Mouse (Mus musculus) midbrain, postnatal 0 days (tissue): ENCODE results near the gene Ganab. TPM values are rescaled to one million over a fixed set of nuclear protein-coding genes. Genes with fewer than 3 reads are reported as not detected.

Experiments used
- ATAC-seq: fragments of 200-750 bp; cut with Nextera tagmentation; 2 replicates; pipeline ENCODE4 v1.8.0; 2017; ENCODE audit warnings: moderate number of reproducible peaks, mild to moderate bottlenecking, moderate TSS enrichment, moderate library complexity; ENCODE audit not compliant: low FRiP score
- DNase-seq: peaks from one replicate; pipeline ENCODE4 v3.0.0-alpha.2; 2015; ENCODE audit warnings: low spot score
- H3K27ac ChIP-seq: fragments of 300-500 bp; sonication (generic); 2 replicates; pipeline ENCODE4 v1.5.1; 2014; ENCODE audit warnings: low read depth, mild to moderate bottlenecking, low read length, mixed read lengths
- H3K27me3 ChIP-seq: fragments of 300-500 bp; sonication (generic); 2 replicates; pipeline ENCODE4 v1.6.1; 2014; ENCODE audit warnings: low read length, control low read depth, mixed read lengths; ENCODE audit not compliant: insufficient read depth
- H3K36me3 ChIP-seq: fragments of 300-500 bp; sonication (generic); 2 replicates; pipeline ENCODE4 v1.6.1; 2014; ENCODE audit warnings: low read length, control low read depth, mixed read lengths; ENCODE audit not compliant: insufficient read depth
- H3K4me1 ChIP-seq: fragments of 300-500 bp; sonication (generic); 2 replicates; pipeline ENCODE4 v1.6.1; 2014; ENCODE audit warnings: mild to moderate bottlenecking, control low read depth, antibody characterized with exemption, low read length, mixed read lengths; ENCODE audit not compliant: insufficient read depth
- H3K4me2 ChIP-seq: fragments of 300-500 bp; sonication (generic); 2 replicates; pipeline ENCODE4 v1.6.1; 2014; ENCODE audit warnings: low read depth, mild to moderate bottlenecking, low read length, mixed read lengths; ENCODE audit not compliant: poor library complexity, severe bottlenecking
- H3K4me3 ChIP-seq: fragments of 300-500 bp; sonication (generic); 2 replicates; pipeline ENCODE4 v1.5.1; 2014; ENCODE audit warnings: low read depth, mild to moderate bottlenecking, low read length, moderate library complexity
- H3K9ac ChIP-seq: fragments of 300-500 bp; sonication (generic); replicated peaks from 2 replicates; pipeline ENCODE4 v1.6.1; 2014; ENCODE audit warnings: mild to moderate bottlenecking, low read length, moderate library complexity, mixed read lengths; ENCODE audit not compliant: poor library complexity, severe bottlenecking
- H3K9me3 ChIP-seq: fragments of 300-500 bp; sonication (generic); 2 replicates; pipeline ENCODE4 v1.6.1; 2016; ENCODE audit warnings: low read length, control low read depth
- CTCF ChIP-seq: IDR thresholded peaks from 2 replicates; pipeline ENCODE4 v1.5.1; 2016; ENCODE audit warnings: antibody characterized with exemption, mild to moderate bottlenecking
- WGBS: fragments of 180-500 bp; shearing (Covaris S2); extraction: QIAGEN DNeasy Blood & Tissue Kit; methylation state at CpG from one replicate; pipeline ENCODE4 v1.1.7; 2014; 5-methylcytosine and 5-hydroxymethylcytosine counted together
- polyA plus RNA-seq: library from polyadenylated mRNA; unstranded; fragments of >200 nt; fragmentation: Nextera tagmentation; extraction: Ambion mirVana; gene quantifications from 2 replicates; pipeline ENCODE4 v1.2.1, GENCODE M21; 2015
- total RNA-seq: library from RNA; depleted of rRNA; stranded (reverse); fragments of >200 nt; gene quantifications from 2 replicates; pipeline ENCODE4 v1.2.3, GENCODE M21; 2014

The Ganab gene
- total and polyA plus RNA-seq, 2 experiments from 2014 or later, result 49.4 to 86.9 TPM

DNA sequence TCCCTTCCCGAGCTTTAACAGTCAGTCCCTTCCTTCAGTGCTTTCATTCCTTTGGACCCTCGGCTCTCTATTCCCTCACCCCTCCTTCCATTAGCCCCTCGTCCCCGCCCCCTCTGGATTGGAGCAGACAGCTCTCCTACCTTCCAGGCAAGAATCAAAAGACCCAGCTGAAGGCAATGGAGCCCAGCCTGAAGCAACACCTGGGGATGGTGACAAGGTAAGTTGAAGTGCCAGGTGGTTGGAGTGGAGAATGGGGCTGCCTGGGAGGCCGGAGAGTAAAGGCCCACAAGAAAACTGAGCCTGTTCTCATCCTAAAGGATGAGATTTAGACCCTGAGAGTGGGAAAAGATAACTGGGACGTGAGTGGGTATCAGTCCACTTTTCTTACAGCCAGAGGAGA, 10.7 kb downstream of the Ganab start:
- no peak for TF ChIP-seq CTCF
- peaks cover 87% of the 10 kb centered on the region for H3K36me3 ChIP-seq
- 91% methylated on average over 6 of the region's 6 CpGs for WGBS

DNA sequence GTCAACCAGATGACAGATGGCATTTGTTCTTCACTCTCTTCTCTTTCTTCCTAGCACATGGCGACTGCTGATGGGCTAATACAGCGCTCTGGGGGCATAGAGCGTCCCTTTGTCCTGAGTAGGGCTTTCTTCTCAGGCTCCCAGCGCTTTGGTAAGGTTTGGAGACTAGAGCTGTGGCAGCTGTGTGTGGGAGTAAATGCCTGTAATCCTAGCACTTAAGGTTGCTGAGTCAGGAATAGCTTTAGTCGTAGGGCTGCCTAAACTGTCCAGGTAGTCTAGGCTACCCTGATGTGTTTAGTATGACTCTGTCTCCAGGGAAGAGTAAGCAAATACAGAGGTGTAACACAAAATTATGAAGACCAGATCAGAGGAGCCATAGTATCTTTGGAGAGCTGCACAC, 13.9 kb downstream of the Ganab start:
- WGBS, result 89% methylated on average over 5 of the region's 5 CpGs
- Histone ChIP-seq H3K36me3 (peaks cover 90% of the 10 kb centered on the region), H3K9me3 (no peaks in the 10 kb centered on the region), H3K4me3 (no peak overlapping the region), H3K27ac (no peak overlapping the region), H3K9ac (no peak overlapping the region), H3K27me3 (no peaks in the 10 kb centered on the region), H3K4me1 (no peaks in the 10 kb centered on the region), H3K4me2 (no peak overlapping the region)
- ATAC-seq, result no peak
- TF ChIP-seq CTCF, result no peak
- DNase-seq, result no peak

More for the DNA sequence above, 10.7 kb downstream of the Ganab start:
- Histone ChIP-seq H3K9ac (no peak overlapping the region), H3K27me3 (no peaks in the 10 kb centered on the region), H3K4me2 (no peak overlapping the region), H3K27ac (no peak overlapping the region), H3K9me3 (no peaks in the 10 kb centered on the region), H3K4me3 (no peak overlapping the region), H3K4me1 (no peaks in the 10 kb centered on the region)
- ATAC-seq, result no peak
- no peak for DNase-seq

DNA sequence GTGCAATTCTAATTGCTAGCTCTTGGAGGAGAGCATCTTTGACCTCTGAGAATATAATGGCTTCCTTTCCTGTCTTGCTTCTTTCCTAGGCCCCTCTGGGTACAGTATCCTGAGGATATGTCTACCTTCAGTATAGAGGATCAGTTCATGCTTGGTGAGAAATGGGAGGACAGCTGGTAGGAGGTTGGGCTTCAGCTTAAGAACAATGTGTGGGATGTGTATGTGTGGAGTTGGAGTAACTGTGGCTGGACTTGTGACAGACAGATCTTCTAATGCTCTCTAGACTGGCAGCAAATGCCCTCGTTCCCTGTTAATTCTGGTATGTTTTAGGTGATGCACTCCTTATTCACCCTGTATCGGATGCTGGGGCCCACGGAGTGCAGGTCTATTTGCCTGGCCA, 16.3 kb downstream of the Ganab start:
- no peak for ATAC-seq

DNA sequence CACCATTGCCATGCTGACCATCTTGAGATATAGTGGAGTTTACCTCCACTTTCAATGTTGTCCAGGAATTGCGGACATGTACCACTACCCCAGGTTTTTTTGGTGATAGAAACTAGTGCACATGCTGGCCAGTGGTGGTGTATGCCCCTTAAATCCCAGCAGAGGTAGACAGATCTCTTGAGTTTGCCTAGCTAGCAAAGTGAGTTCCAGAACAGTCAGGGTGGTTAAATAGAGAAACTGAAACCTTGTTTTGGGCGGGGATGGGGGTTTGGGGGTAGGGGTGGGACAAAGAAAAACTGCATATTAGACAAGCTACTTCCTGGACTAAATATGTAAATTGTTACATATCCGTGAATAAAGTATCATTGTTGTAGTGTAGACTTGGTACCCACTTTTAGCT, 21.1 kb downstream of the Ganab start:
- TF ChIP-seq CTCF, result no peak
- 93% methylated on average over 3 of the region's 3 CpGs for WGBS
- no peak overlapping the region for H3K9ac ChIP-seq
- H3K4me1 ChIP-seq, result peaks cover 5% of the 10 kb centered on the region; the same call in 1 of the 2 replicates
- DNase-seq, result no peak
- H3K4me2 ChIP-seq, result no peak overlapping the region
- no peaks in the 10 kb centered on the region for H3K9me3 ChIP-seq
- no peak overlapping the region for H3K4me3 ChIP-seq
- H3K36me3 ChIP-seq, result peaks cover 23% of the 10 kb centered on the region
- H3K27ac ChIP-seq, result no peak overlapping the region
- no peak for ATAC-seq
- no peaks in the 10 kb centered on the region for H3K27me3 ChIP-seq

More for the DNA sequence above, 16.3 kb downstream of the Ganab start:
- Histone ChIP-seq H3K27ac (no peak overlapping the region), H3K36me3 (peaks cover 67% of the 10 kb centered on the region), H3K9ac (no peak overlapping the region), H3K4me2 (no peak overlapping the region), H3K9me3 (no peaks in the 10 kb centered on the region), H3K4me1 (no peaks in the 10 kb centered on the region), H3K4me3 (no peak overlapping the region), H3K27me3 (no peaks in the 10 kb centered on the region)
- 96% methylated on average over 3 of the region's 3 CpGs for WGBS
- no peak for TF ChIP-seq CTCF
- no peak for DNase-seq

DNA sequence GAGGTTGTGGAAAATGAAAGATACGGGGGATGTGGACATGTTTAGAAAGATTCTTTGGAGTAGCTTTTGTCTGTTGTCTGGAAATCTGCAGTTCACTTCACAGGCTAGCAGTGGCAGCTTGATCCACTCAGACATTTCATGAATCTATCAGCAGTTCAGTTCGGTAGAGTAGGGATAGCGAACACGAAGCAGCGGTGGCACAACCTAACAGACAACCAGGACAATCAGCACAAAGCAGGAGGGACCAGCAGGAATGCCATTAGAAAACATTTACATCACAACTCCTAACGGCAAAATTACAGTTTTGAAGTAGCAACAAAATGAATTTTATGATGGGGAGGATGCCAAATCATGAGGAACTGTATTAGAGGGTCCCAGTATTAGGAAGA, 21.8 kb downstream of the Ganab start:
- ATAC-seq (no peak), DNase-seq (no peak)
- H3K4me2 ChIP-seq, result peak overlapping the region; percentile 86
- no peaks in the 10 kb centered on the region for H3K27me3 ChIP-seq
- H3K27ac ChIP-seq, result peak overlapping the region; percentile 78
- H3K36me3 ChIP-seq, result peaks cover 17% of the 10 kb centered on the region
- peaks cover 5% of the 10 kb centered on the region; the same call in 1 of the 2 replicates for H3K4me1 ChIP-seq
- no peak overlapping the region for H3K9ac ChIP-seq
- no peak for TF ChIP-seq CTCF
- no peaks in the 10 kb centered on the region for H3K9me3 ChIP-seq
- peak overlapping the region; percentile 85 for H3K4me3 ChIP-seq
- 62% methylated on average over 6 of the region's 6 CpGs for WGBS

DNA sequence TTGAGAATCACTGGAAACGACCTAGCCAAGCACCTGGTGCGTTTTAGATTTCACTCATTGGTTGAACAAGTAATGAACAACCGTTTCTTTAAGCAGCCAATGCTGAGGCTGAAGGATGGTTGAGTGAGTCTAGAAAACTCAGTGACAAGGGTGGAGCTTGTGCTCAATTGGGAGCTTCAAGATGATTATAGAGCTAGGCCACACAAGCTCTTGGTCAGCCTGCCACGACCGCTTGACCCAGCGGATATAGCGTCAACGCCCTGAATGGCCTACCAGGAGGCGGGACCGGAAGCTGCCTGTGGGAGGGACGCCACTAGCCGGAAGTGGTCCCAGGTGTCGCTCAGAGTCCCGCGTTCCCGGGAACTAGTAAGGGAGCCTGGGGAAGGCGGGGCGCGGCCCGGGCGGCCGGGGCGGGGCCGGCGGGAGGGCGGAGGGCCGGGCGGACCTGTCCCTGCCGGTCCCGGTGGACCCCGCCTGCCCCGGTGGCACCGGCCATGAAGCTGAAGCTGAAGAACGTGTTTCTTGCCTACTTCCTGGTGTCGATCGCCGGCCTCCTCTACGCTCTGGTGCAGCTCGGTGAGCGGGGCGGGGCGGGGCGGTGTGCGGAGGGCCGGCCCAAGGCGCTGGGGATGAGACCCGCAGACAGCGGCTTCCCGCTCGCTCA, 22.3 kb downstream of the Ganab start, which contains the start of gene B3gat3:
Gene B3gat3, plus strand, starts transcription at position 302 of the 664 bp plus-strand sequence.
- no peak for TF ChIP-seq CTCF
- ATAC-seq (peak; percentile 96), DNase-seq (peak; percentile 96)
- peak within 1 kb of the TSS; percentile 86 for H3K4me2 ChIP-seq
- H3K36me3 ChIP-seq, result peaks cover 13% of the 10 kb centered on the region
- peak within 1 kb of the TSS; percentile 85 for H3K4me3 ChIP-seq
- H3K27ac ChIP-seq, result peak within 1 kb of the TSS; percentile 78
- no peaks in the 10 kb centered on the region for H3K9me3 ChIP-seq
- peaks cover 5% of the 10 kb centered on the region; the same call in 1 of the 2 replicates for H3K4me1 ChIP-seq
- 3% methylated on average over 36 of the region's 50 CpGs for WGBS
- H3K27me3 ChIP-seq, result no peaks in the 10 kb centered on the region
- peak within 1 kb of the TSS; percentile 84 for H3K9ac ChIP-seq
